Mouse (Mus musculus) heart, postnatal 0 days (tissue): ENCODE results near the gene Trim63. TPM values are rescaled to one million over a fixed set of nuclear protein-coding genes. Genes with fewer than 3 reads are reported as not detected.

Experiments
- ATAC-seq: fragments of 200-750 bp; cut with Nextera tagmentation; 2 replicates; pipeline ENCODE4 v1.8.0; 2017; ENCODE audit warnings: low read depth, moderate number of reproducible peaks, moderate library complexity; ENCODE audit not compliant: insufficient read depth
- DNase-seq: peaks from one replicate; pipeline ENCODE4 v3.0.0-alpha.2; 2016; ENCODE audit warnings: low spot score
- H3K27ac ChIP-seq: fragments of 300-500 bp; sonication (generic); 2 replicates; pipeline ENCODE4 v1.5.1; 2014; ENCODE audit warnings: low read depth, mild to moderate bottlenecking
- H3K27me3 ChIP-seq: fragments of 300-500 bp; sonication (generic); 2 replicates; pipeline ENCODE4 v1.6.1; 2014; ENCODE audit warnings: low read length, mixed read lengths; ENCODE audit not compliant: control insufficient read depth, insufficient read depth
- H3K36me3 ChIP-seq: fragments of 300-500 bp; sonication (generic); replicated peaks from 2 replicates; pipeline ENCODE4 v1.6.1; 2014; ENCODE audit warnings: low read length, mixed read lengths; ENCODE audit not compliant: control insufficient read depth, insufficient read depth
- H3K4me1 ChIP-seq: fragments of 300-500 bp; sonication (generic); 2 replicates; pipeline ENCODE4 v1.6.1; 2014; ENCODE audit warnings: antibody characterized with exemption; ENCODE audit not compliant: control insufficient read depth, insufficient read depth
- H3K4me2 ChIP-seq: fragments of 300-500 bp; sonication (generic); 2 replicates; pipeline ENCODE4 v1.6.1; 2014; ENCODE audit warnings: low read depth, mild to moderate bottlenecking, low read length, moderate library complexity
- H3K4me3 ChIP-seq: fragments of 300-500 bp; sonication (generic); 2 replicates; pipeline ENCODE4 v1.5.1; 2014; ENCODE audit warnings: low read depth, low read length
- H3K9ac ChIP-seq: fragments of 300-500 bp; sonication (generic); replicated peaks from 2 replicates; pipeline ENCODE4 v1.6.1; 2014; ENCODE audit warnings: low read depth, low read length, mixed read lengths
- H3K9me3 ChIP-seq: fragments of 300-500 bp; sonication (generic); replicated peaks from 2 replicates; pipeline ENCODE4 v1.6.1; 2016; ENCODE audit warnings: low read length; ENCODE audit not compliant: control insufficient read depth
- CTCF ChIP-seq: IDR thresholded peaks from 2 replicates; pipeline ENCODE4 v1.5.1; 2016; ENCODE audit warnings: antibody characterized with exemption, control low read depth, low read depth
- EP300 ChIP-seq: IDR thresholded peaks from 2 replicates; pipeline ENCODE4 v1.6.1; 2016; ENCODE audit warnings: antibody characterized with exemption, low read depth
- WGBS: fragments of 180-500 bp; shearing (Covaris S2); extraction: QIAGEN DNeasy Blood & Tissue Kit; methylation state at CpG from one replicate; pipeline ENCODE4 v1.1.7; 2014; 5-methylcytosine and 5-hydroxymethylcytosine counted together
- polyA plus RNA-seq: library from polyadenylated mRNA; unstranded; fragments of >200 nt; fragmentation: Nextera tagmentation; extraction: Ambion mirVana; gene quantifications from 2 replicates; pipeline ENCODE4 v1.2.1, GENCODE M21; 2015
- total RNA-seq: library from RNA; depleted of rRNA; stranded (reverse); fragments of >200 nt; gene quantifications from 2 replicates; pipeline ENCODE4 v1.2.3, GENCODE M21; 2014; ENCODE audit warnings: low replicate concordance

The Trim63 gene
- total and polyA plus RNA-seq, 2 experiments from 2014 or later = 170 to 281 TPM

DNA sequence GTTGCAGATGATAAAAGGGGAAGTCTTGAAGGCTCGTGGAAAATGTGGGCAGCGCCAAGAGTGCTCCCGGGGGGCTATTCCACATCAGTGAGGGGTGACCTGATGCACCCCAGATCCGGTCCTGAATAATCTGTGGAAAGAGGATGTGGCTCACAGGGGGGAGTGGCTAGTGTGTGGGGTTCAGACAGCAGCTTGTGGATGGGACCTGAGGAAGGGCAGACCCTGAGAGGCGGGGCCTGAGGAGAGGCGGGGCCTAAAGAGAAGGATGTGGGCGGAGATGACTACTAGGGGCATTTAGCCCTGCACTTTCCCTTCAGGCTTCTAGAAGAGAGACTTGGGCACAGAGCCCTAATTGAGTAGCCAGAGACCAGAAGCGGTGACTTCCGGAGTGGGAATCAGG is 47.7 kb downstream of the Trim63 start:
- no peak overlapping the region for H3K27ac ChIP-seq
- ATAC-seq (no peak; the same call in 1 of the 2 replicates), DNase-seq (no peak)
- no peaks in the 10 kb centered on the region for H3K4me1 ChIP-seq
- WGBS = 27% methylated on average over 9 of the region's 9 CpGs
- 0 out of 2 replicates have a peak overlapping the region, but pooled peaks have one; percentile 14 for H3K4me2 ChIP-seq
- no peaks in the 10 kb centered on the region for H3K36me3 ChIP-seq
- H3K27me3 ChIP-seq = peaks cover 4% of the 10 kb centered on the region; the same call in 1 of the 2 replicates
- no peaks in the 10 kb centered on the region for H3K9me3 ChIP-seq
- no peak overlapping the region for H3K4me3 ChIP-seq
- TF ChIP-seq CTCF = no peak
- H3K9ac ChIP-seq = no peak overlapping the region

- Histone ChIP-seq H3K36me3 (no peaks in the 10 kb centered on the region), H3K4me2 (no peak overlapping the region), H3K4me1 (0 out of 2 replicates have a peak, but pooled peaks cover 2% of the 10 kb centered on the region), H3K4me3 (no peak overlapping the region), H3K27me3 (peaks cover 19% of the 10 kb centered on the region), H3K27ac (no peak overlapping the region), H3K9me3 (no peaks in the 10 kb centered on the region), H3K9ac (no peak overlapping the region)
- no peak for TF ChIP-seq EP300
- 39% methylated on average over 5 of the region's 5 CpGs for WGBS
- no peak for DNase-seq
- no peak for ATAC-seq
These were observed 50.4 kb downstream of the Trim63 start for GRCm38 (mm10) chr4:134365280-134365679.

DNA sequence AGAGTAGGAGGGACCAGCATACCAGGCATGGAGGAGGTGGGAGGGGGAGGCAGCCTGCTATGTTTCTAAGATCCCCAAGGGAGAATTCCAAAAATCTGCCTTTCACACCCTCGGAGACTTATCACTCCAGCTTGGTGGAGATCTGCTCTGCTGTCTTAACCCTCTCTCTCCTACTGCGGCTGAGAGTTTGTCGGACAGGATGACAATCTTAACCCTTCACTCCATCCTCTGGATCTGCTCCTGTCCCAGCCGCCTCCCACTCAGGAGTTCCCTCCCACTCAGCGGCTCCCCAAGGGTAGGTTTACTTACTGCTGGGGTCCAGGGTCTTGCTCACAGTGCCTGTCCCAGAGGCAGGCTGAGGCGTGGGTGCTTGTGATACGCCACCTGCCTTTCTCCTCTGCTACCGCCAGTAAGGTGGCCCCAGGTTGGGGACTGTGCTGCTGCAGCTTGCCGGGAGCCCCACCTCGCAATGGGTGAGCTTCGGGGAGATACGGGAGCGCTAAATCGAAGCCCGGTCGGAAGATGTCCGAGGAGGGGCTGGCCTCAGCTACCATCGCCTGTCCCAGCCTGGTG is 55.8 kb downstream of the Trim63 start:
- ATAC-seq = no peak
- Histone ChIP-seq H3K4me1 (peaks cover 27% of the 10 kb centered on the region), H3K27me3 (peaks cover 36% of the 10 kb centered on the region), H3K4me2 (peak overlapping the region; percentile 94), H3K4me3 (peak overlapping the region; percentile 56), H3K36me3 (no peaks in the 10 kb centered on the region), H3K9me3 (no peaks in the 10 kb centered on the region), H3K27ac (no peak overlapping the region), H3K9ac (0 out of 2 replicates have a peak overlapping the region, but pooled peaks have one; percentile 22)
- TF ChIP-seq EP300 (no peak), CTCF (no peak)
- 3% methylated on average over 18 of the region's 18 CpGs for WGBS
- no peak for DNase-seq

DNA sequence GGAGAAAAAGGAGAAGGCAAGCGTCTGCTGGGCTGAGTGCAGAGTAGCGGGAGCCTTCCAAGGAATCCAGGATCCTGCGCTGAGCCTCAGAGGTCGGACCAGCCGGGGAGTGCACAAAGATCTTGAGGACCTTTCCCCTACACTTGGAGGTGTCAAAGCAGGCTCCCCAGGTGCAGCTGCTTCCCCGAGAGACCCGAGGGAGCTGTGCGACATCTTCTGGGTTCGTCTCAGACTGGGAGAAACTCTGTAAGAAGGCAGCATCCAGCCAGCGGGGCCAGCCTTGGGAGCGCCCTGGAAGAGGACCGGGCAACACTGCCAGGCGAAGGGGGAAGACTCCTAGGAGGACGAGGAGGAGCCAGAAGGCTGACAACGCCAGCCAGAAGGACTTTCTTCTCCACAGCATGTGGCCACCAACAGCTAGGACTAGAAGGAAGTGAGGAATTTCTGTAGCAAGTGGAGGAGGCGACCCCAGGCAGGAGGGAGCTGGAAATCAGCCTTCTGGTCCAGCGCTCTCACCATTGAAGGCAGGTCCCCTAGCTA is 56.5 kb downstream of the Trim63 start:
- no peak for DNase-seq
- Histone ChIP-seq H3K36me3 (no peaks in the 10 kb centered on the region), H3K27me3 (peaks cover 36% of the 10 kb centered on the region), H3K9ac (peak overlapping the region; percentile 22), H3K4me2 (peak overlapping the region; percentile 94), H3K9me3 (no peaks in the 10 kb centered on the region), H3K27ac (no peak overlapping the region), H3K4me3 (peak overlapping the region; percentile 56), H3K4me1 (peaks cover 27% of the 10 kb centered on the region)
- no peak for ATAC-seq
- TF ChIP-seq EP300 = no peak
- no peak for TF ChIP-seq CTCF
- WGBS = 0% methylated on average over 17 of the region's 17 CpGs

DNA sequence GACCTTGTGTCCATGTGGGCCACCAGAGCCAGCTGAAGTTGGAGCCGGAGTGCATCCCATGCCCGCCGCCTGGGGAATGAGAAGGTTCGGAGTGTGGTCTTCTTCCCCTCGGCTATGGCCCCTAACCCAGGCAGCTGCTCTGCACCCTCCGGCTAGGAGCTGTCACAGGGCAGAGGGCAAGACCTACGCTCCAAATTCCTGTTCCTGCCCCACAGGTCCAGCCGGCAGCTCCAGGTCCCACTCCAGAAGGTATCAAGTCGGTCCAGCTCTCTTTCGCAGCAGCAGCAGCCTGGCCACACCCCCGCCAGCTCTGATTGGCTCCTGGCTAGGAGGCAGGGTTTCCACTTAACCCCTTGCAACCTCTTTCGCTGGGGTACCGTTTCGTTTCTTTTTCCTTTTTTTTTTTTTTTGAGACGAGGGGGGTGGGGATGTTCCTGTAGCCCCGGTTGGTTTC is 57.4 kb downstream of the Trim63 start:
- 1% methylated on average over 16 of the region's 16 CpGs for WGBS
- H3K36me3 ChIP-seq = no peaks in the 10 kb centered on the region
- peaks cover 27% of the 10 kb centered on the region for H3K4me1 ChIP-seq
- no peak for TF ChIP-seq CTCF
- no peak for TF ChIP-seq EP300
- peak; percentile 71 for DNase-seq
- peak overlapping the region; percentile 94 for H3K4me2 ChIP-seq
- peak overlapping the region; percentile 56 for H3K4me3 ChIP-seq
- peak overlapping the region; percentile 47; the same call in 1 of the 2 replicates for H3K9ac ChIP-seq
- no peaks in the 10 kb centered on the region for H3K9me3 ChIP-seq
- no peak overlapping the region for H3K27ac ChIP-seq
- peak; percentile 78 for ATAC-seq
- peaks cover 36% of the 10 kb centered on the region for H3K27me3 ChIP-seq

DNA sequence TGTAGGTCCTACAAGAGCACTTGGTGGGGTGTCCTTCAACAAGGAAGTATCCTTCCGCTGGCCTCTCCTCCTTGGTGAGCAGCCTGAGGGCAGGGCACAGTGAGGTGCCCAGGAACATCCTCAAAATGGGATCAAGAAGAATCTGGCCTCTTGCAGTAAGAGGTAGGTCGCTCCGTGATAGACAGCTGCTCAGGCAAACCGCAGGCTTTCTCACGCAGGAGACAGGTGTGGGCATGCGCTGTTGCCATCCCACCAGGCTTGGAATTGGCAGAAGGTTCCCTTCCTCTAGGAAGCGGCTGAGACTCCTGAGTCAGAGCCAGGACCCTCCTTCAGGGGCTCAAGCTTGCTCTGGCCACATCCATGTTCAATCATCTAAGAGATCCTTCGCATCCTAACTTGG is 58.4 kb downstream of the Trim63 start:
- WGBS = 81% methylated on average over 8 of the region's 8 CpGs
- Histone ChIP-seq H3K36me3 (no peaks in the 10 kb centered on the region), H3K27me3 (peaks cover 36% of the 10 kb centered on the region), H3K9ac (no peak overlapping the region), H3K4me2 (no peak overlapping the region), H3K27ac (no peak overlapping the region), H3K9me3 (no peaks in the 10 kb centered on the region), H3K4me1 (peaks cover 27% of the 10 kb centered on the region), H3K4me3 (no peak overlapping the region)
- no peak for TF ChIP-seq EP300
- no peak for TF ChIP-seq CTCF
- DNase-seq (no peak), ATAC-seq (no peak)
